Mouse (Mus musculus): ENCODE measurements around the gene Abl1. TPM values are rescaled to one million over a fixed set of nuclear protein-coding genes. Genes with fewer than 3 reads are reported as not detected.

Gene Abl1
- polyA plus RNA-seq, 1 experiment from 2014 or later, result 19.7 TPM

- peak; percentile 69 for DNase-seq (ENCODE audit: low spot score)
These were observed 4.5 kb upstream of the Abl1 start for GRCm38 (mm10) chr2:31683666-31684065.

GRCm38 (mm10) chr2:31689045-31689444 lies 869 bp downstream of the Abl1 start:
- peak; percentile 11 for DNase-seq (ENCODE audit: low spot score)

- DNase-seq (ENCODE audit: low spot score), result no peak
These were observed 1.9 kb downstream of the Abl1 start for GRCm38 (mm10) chr2:31690063-31690462.

- peak; percentile 18 for DNase-seq (ENCODE audit: low spot score)
These were observed 10.0 kb downstream of the Abl1 start for GRCm38 (mm10) chr2:31698209-31698608.

GRCm38 (mm10) chr2:31700545-31701446 lies 12.6 kb downstream of the Abl1 start:
- no peak for DNase-seq (ENCODE audit: low spot score)

- DNase-seq (ENCODE audit: low spot score), result no peak
These were observed 15.1 kb downstream of the Abl1 start for GRCm38 (mm10) chr2:31703226-31703625.

GRCm38 (mm10) chr2:31705914-31706313 lies 17.7 kb downstream of the Abl1 start:
- DNase-seq (ENCODE audit: low spot score), result no peak

- no peak for DNase-seq (ENCODE audit: low spot score)
These were observed 18.4 kb downstream of the Abl1 start for GRCm38 (mm10) chr2:31706531-31706930.

GRCm38 (mm10) chr2:31712716-31713115 lies 24.5 kb downstream of the Abl1 start:
- no peak for DNase-seq (ENCODE audit: low spot score)

GRCm38 (mm10) chr2:31713813-31714212 lies 25.6 kb downstream of the Abl1 start:
- no peak for DNase-seq (ENCODE audit: low spot score)

GRCm38 (mm10) chr2:31714780-31715179 lies 26.6 kb downstream of the Abl1 start:
- no peak for DNase-seq (ENCODE audit: low spot score)

GRCm38 (mm10) chr2:31715985-31716384 lies 27.8 kb downstream of the Abl1 start:
- DNase-seq (ENCODE audit: low spot score), result no peak

GRCm38 (mm10) chr2:31719202-31719880 lies 31.2 kb downstream of the Abl1 start:
- DNase-seq (ENCODE audit: low spot score), result no peak

- DNase-seq (ENCODE audit: low spot score), result no peak
These were observed 31.8 kb downstream of the Abl1 start for GRCm38 (mm10) chr2:31719944-31720343.

GRCm38 (mm10) chr2:31720783-31721182 lies 32.6 kb downstream of the Abl1 start:
- DNase-seq (ENCODE audit: low spot score), result peak; percentile 44

- DNase-seq (ENCODE audit: low spot score), result no peak
These were observed 36.7 kb downstream of the Abl1 start for GRCm38 (mm10) chr2:31724730-31725490.

GRCm38 (mm10) chr2:31727576-31728277 lies 39.6 kb downstream of the Abl1 start:
- DNase-seq (ENCODE audit: low spot score), result no peak

- DNase-seq (ENCODE audit: low spot score), result no peak
These were observed 42.5 kb downstream of the Abl1 start for GRCm38 (mm10) chr2:31730640-31731039.

- no peak for DNase-seq (ENCODE audit: low spot score)
These were observed 44.3 kb downstream of the Abl1 start for GRCm38 (mm10) chr2:31732497-31732896.

GRCm38 (mm10) chr2:31733558-31733957 lies 45.4 kb downstream of the Abl1 start:
- DNase-seq (ENCODE audit: low spot score), result no peak

GRCm38 (mm10) chr2:31739041-31739440 lies 50.9 kb downstream of the Abl1 start:
- DNase-seq (ENCODE audit: low spot score), result no peak

Measured in thymus, postnatal 0 days (tissue).